Mouse (Mus musculus) splenic B cell, adult 2 months (primary cell): ENCODE measurements around the gene Tgds.
"Not testable (repeated sequence)": the region's sequence is repeated elsewhere in the genome, so short reads cannot be mapped to it uniquely, and the experiment has no call there.

Experiments
- DNase-seq: peaks from one replicate; pipeline ENCODE4 v3.0.0-alpha.2; 2011; ENCODE audit warnings: low read depth, low spot score
- H3K27me3 ChIP-seq: 2 replicates; pipeline ENCODE4 v1.6.1; 2012; ENCODE audit warnings: mild to moderate bottlenecking, low read length, moderate library complexity, mixed read lengths; ENCODE audit not compliant: control insufficient read depth, poor library complexity, insufficient read depth, severe bottlenecking
- H3K36me3 ChIP-seq: 2 replicates; pipeline ENCODE4 v1.6.1; 2012; ENCODE audit warnings: mild to moderate bottlenecking, low read length, moderate library complexity, mixed read lengths; ENCODE audit not compliant: control insufficient read depth, poor library complexity, insufficient read depth, severe bottlenecking

Gene Tgds

DNA sequence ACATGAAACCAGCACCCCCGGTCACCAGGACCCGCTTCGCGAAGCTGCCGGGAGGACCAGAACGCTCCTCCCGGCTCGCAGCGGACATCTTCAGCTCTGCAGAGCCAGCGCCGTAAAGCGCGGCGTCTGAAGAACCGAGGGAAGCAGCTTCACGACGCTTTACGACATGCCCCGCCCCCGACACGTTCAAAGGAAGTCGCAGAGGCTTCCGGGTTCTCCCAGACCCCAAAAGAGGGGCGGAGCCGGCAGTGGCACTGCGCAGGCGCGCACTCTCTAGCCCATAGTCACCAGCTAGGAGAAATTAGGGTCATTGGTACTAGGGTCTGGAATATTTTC lies at the start of gene Tgds:
Gene Tgds (minus strand): TSS at position 114 of the 336 bp plus-strand sequence.
- no peaks in the 10 kb centered on the region for H3K27me3 ChIP-seq
- no peaks in the 10 kb centered on the region for H3K36me3 ChIP-seq
- DNase-seq: peak; percentile 99

DNA sequence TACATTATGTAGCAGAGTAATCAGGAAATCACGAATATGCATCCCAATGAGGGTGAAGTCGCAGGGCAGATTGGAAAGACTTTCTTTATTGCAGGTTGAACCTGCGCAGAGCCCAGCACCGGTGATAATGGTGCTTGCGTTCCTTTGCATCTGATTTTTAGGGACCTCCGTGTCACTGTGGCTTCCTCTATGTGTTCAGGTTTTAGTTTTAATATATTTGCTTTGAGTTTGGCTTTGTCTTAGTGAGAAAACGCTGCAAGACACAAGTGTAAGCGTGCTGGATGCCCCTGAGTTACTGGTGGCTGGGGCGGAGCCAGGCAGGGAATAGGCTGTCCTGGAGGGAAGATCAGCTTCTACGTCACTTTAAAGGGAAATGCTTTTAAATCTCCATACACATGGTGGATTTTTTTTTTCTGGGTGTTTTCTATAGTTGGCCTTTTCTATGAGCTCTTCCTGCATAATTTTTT lies 48.2 kb upstream of the Tgds start:
- no peak for DNase-seq
- 0 out of 2 replicates have a peak, but pooled peaks cover 1% of the 10 kb centered on the region for H3K27me3 ChIP-seq

DNA sequence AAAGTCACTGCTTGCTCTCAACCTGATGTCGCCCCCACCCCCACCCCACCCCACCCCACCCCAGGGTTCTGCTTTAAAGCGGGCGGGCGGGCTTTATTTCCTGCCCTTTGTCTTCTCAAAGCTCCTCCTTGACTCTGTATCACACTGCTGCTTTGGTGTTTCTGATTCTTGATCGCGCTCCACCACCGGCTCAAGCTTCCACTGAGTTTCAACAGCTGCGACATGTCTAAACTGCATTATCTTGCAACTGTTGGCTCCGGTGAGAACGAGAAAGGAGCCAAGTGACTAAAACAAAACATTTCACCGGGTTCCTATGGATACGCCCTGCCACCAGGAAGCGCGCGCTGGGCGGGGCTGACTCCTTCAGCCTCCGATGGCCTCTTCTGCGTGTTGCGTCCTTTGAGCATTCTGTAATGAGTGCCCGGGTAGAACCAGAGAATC lies 47.6 kb upstream of the Tgds start:
- 0 out of 2 replicates have a peak, but pooled peaks cover 1% of the 10 kb centered on the region for H3K27me3 ChIP-seq
- DNase-seq: peak; percentile 37
- no peaks in the 10 kb centered on the region for H3K36me3 ChIP-seq

More for the DNA sequence above, 48.2 kb upstream of the Tgds start:
- no peaks in the 10 kb centered on the region for H3K36me3 ChIP-seq

DNA sequence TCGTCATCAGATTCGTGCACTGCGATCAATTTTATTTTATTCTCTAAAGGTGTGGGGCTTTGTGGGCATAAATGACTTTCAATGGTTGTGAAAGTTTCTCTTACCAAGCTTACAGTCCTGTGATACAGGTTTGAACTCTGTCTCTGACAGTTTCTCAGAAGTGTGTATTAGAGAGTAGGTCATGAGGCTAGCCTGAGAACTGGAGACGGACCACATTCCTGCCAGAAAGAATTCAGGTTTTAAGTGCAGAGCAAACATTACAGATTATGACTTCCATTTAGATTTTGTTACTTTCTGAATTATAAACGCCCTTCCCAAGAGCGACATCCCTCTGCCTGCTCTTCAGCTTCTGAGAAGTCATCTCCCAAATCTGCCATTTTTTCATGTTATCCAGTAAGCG lies 47.1 kb upstream of the Tgds start:
- no peak for DNase-seq

DNA sequence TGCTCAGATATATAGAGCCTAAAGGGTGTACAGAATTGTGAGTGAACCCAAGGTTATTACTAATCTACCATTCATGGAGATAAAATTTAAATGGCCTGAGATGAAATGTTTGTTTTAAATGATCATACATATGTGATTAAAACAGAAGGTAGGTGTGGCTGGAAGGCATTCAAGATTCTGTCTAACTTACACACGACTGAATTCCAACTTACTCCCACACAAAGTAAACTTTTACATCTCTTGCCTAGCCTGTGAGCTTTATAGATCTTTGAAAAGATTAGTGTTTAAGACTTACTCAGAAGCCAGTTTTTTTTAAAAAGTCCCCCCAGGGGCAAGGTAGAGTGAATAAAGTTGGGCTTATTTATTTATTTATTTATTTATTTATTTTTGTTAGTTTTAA lies 46.7 kb upstream of the Tgds start:
- Histone ChIP-seq H3K27me3 (0 out of 2 replicates have a peak, but pooled peaks cover 1% of the 10 kb centered on the region), H3K36me3 (no peaks in the 10 kb centered on the region)
- DNase-seq: no peak

More for the DNA sequence above, 47.1 kb upstream of the Tgds start:
- Histone ChIP-seq H3K36me3 (no peaks in the 10 kb centered on the region), H3K27me3 (0 out of 2 replicates have a peak, but pooled peaks cover 1% of the 10 kb centered on the region)

DNA sequence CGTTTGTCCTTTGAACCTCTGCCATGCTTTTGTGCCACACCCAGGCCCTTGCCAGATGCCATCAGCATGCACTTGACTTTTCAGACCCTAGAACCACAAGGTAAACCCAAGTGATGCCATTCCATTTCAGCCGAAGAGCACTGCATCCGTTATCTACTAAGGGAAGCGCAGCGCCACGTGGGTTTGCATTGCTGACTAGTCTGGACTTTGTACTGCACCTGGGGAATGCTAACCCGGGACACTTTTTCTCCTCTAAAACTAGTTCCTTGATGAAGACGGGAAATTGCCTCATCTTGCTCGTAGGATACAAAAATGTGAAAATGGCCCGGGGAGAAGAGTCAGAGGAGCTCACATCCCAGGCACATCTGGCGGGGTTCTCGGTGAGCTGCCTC lies 43.1 kb upstream of the Tgds start:
- Histone ChIP-seq H3K27me3 (no peaks in the 10 kb centered on the region; the same call in 1 of the 2 replicates), H3K36me3 (no peaks in the 10 kb centered on the region)
- no peak for DNase-seq

DNA sequence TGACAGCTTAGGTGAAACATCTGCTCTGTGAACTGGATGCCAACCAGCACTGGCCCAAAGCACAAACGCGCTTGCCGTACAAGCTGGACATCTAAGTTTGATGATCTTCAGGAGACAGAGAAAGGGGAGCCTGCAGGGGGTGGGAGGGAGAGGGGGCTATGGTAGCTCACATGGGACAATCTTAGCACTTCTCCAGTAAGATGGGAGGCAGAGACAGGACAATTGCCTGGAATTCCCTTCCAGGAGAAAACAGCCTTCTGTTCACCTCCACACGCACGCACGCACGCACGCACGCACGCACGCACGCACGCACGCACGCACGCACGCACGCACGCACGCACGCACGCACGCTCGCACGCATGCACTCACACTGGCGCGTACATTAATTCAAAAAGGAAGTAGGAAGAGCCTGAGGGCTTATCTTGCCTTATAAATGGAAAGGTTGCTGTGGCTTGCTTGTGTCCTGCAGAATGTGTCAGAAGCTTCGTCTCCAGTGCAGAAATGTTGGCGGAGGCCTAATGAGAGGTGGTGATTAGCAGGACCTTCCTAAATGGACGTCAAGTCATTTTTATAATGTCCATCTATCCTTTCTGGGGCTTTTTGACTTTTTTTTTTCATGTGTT lies 42.6 kb upstream of the Tgds start:
- no peaks in the 10 kb centered on the region for H3K36me3 ChIP-seq
- DNase-seq: no peak
- H3K27me3 ChIP-seq: no peaks in the 10 kb centered on the region; the same call in 1 of the 2 replicates

DNA sequence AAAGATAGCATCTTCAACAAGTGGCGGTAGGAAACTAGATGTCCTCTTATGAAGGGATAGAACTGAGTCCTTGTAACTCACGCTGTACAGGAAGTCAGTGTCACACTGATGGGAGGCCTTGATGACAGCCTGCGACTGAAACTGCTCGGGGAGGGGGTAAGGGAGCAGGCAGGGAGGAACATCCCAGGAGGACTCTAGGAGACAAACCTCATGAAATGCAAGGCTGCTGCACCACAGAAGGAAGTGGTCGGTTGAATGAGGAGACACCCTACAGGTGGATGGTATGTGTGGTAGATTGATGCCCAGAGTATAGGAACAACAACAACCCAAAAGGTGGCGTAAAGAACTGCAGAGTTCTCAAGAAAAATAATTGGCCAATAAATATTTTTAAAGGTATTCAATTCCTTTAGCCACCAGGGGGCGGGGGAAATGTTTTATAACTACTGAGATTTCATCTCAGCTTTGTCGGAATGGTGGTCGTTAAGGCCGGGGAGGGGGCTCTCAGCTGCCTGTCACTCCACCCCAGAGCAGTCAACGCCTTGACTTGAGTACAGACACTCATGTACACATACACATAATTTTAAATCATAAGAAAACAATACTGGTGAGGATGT lies 41.1 kb upstream of the Tgds start:
- DNase-seq: no peak
- no peaks in the 10 kb centered on the region; the same call in 1 of the 2 replicates for H3K36me3 ChIP-seq
- H3K27me3 ChIP-seq: no peaks in the 10 kb centered on the region; the same call in 1 of the 2 replicates

DNA sequence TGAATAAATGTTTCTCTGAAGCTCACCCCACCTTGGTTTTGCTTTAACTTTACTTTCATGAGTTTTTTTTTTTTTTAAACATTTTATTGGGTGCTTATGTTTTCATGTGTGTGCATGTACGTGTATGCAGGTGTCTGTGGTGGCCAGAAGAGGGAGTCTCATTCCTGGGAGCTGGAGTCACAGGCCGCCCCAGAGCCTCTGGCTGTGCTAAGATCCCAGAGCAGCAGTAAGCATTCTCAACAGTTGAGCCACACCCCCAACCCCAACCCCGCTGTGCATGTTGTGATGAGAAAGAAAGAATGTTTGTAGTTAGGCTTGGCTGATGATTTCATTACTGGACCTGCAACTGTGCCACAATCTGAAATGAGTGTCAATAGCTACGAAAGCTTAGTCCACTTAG lies 36.2 kb upstream of the Tgds start:
- Histone ChIP-seq H3K36me3 (no peaks in the 10 kb centered on the region; the same call in 1 of the 2 replicates), H3K27me3 (no peaks in the 10 kb centered on the region; the same call in 1 of the 2 replicates)
- no peak for DNase-seq

DNA sequence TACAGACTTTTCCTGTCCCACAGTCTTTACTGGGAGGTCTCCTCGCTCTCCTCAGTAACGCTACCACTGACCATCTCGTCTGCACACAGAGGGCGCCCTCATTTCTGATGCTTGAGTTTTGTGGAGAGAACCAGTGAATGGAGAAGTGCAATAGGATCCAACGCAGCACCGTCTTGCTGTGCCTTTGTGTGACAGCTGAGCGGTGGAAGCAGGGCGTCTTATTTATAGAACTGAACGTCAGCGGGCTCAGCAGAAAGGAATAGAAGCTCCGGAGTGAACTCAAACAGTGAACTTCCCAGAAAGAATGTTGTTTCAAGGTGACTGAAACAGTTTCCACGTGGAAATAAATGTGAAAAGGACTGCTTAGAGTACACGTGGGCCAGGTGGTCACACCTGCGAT lies 30.1 kb upstream of the Tgds start:
- no peak for DNase-seq
- Histone ChIP-seq H3K27me3 (no peaks in the 10 kb centered on the region), H3K36me3 (peaks cover 8% of the 10 kb centered on the region; the same call in 1 of the 2 replicates)

DNA sequence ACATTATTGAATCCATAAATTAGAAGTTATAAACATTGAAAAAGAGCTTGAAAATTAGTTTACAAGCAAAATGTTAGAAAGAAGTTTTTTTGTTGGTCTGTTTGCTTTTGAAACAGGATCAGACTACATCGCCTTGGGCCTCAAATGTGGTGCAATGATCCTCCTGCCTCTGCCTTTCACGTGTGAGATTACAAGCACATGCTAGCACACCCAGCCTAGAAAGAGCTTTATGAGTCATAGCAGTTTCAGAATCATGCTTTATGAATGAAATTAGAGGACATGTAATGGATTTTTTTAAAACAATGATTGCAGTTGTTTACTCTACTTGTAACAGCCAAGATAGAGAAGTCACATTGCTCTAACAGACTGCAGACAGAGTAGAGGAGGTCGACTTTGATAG lies 29.2 kb upstream of the Tgds start:
- DNase-seq: no peak
- Histone ChIP-seq H3K36me3 (peaks cover 8% of the 10 kb centered on the region; the same call in 1 of the 2 replicates), H3K27me3 (no peaks in the 10 kb centered on the region)

DNA sequence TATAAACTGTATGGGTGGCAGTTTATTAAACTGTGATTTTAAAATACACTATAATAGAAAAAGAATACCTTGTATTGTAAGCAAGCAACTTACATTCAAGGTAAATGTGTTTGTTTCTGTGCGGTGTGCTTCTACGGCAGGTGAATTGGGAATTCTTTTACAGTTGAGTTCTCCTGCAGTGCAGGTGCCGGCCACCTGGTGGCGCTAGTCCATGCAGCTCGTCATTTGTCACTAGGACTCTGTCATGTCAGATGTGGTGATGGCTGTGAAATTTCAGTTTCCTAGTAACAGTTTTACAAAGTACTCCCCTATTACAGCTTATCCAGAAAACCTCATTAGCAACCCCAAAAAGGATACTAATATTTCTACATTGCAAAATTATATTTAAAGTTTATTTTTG lies 24.6 kb upstream of the Tgds start:
- DNase-seq: peak; percentile 64
- Histone ChIP-seq H3K27me3 (no peaks in the 10 kb centered on the region), H3K36me3 (peaks cover 10% of the 10 kb centered on the region; the same call in 1 of the 2 replicates)

DNA sequence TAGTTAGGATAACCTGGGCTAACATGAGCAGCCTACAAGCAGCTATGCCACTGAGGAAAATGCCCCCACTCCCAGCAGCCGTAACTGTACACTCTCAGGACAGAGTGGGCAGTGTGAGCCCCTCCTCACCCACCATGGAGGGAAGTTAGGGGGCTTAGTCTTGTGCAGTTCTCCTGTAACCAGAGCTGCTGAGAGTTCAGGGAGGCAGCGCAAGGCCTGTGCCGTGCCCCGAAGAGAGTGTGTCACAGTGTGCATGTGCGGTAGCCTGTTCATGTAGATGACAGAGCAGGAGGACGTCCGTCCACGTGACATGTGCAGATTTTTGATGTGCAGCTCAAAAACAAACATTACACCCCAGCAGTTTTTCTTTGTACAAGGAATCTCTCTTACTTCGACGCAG lies 24.2 kb upstream of the Tgds start:
- no peaks in the 10 kb centered on the region for H3K27me3 ChIP-seq
- DNase-seq: no peak
- H3K36me3 ChIP-seq: peaks cover 10% of the 10 kb centered on the region; the same call in 1 of the 2 replicates

DNA sequence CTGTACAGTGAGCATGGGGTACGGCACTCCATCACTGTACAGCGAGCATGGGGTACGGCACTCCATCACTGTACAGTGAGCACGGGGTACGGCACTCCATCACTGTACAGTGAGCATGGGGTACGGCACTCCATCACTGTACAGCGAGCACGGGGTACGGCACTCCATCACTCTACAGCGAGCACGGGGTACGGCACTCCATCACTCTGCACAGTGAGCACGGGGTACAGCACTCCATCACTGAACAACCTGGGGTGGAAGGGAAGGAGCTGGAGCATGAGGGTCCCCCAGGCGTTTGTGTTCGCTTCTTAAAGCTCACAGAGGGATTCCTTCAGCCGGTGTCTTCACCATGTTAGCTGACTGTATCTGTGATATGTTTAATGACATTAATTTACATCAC lies 23.5 kb upstream of the Tgds start:
- H3K27me3 ChIP-seq, DNase-seq, H3K36me3 ChIP-seq: not testable (repeated sequence)

DNA sequence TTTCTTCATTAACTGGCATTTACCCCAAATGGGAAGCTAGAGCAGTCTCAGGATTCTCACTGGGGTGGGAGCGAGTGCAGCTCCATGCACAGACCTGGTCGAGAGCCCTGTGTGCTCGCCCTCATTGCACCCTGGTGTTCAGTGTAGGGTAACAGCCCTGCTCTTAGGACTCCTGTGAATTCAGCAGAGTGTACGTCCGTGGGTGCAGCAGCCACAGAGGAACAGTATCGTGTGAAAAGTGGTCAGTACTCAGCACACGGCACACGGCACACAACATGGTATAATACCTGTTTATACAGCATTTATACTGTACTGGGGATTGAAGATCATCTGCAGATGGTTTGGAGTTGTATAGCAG lies 19.7 kb upstream of the Tgds start:
- H3K27me3 ChIP-seq: no peaks in the 10 kb centered on the region
- no peak for DNase-seq

More for the DNA sequence above, 19.7 kb upstream of the Tgds start:
- peaks cover 5% of the 10 kb centered on the region; the same call in 1 of the 2 replicates for H3K36me3 ChIP-seq
